Mouse (Mus musculus) MEL (cell line): Measurements from ENCODE around the gene Dnaja1. TPM values are rescaled to one million over a fixed set of nuclear protein-coding genes. Genes with fewer than 3 reads are reported as not detected.

Experiments
- DNase-seq: peaks from one replicate; pipeline ENCODE4 v3.0.0; 2011; ENCODE audit warnings: low read depth, low spot score
- H3K27ac ChIP-seq: 2 replicates; pipeline ENCODE4 v1.5.1; 2012; ENCODE audit warnings: low read depth, mild to moderate bottlenecking, control low read depth, low read length, moderate library complexity; ENCODE audit not compliant: control insufficient read depth
- H3K27me3 ChIP-seq, 2 experiments: fragments of 150-350 bp in 1 of 2; sonication (generic) in 1 of 2; 2 replicates each; pipeline ENCODE4 v1.6.1; 2012; ENCODE audit warnings: low read length in 2 of 2, mild to moderate bottlenecking in 2 of 2, improper control_type of control experiment in 1 of 2, moderate library complexity in 1 of 2; ENCODE audit not compliant: insufficient read depth in 2 of 2, control insufficient read depth in 1 of 2
- H3K36me3 ChIP-seq, 2 experiments: 2 replicates each; pipeline ENCODE4 v1.6.1; 2012 to 2014; ENCODE audit warnings: low read length in 2 of 2, improper control_type of control experiment in 1 of 2, inconsistent platforms in 1 of 2, mild to moderate bottlenecking in 1 of 2; ENCODE audit not compliant: insufficient read depth in 2 of 2, control insufficient read depth in 1 of 2
- H3K4me1 ChIP-seq, 2 experiments: fragments of 150-350 bp in 1 of 2; sonication (generic) in 1 of 2; 2 replicates each; pipeline ENCODE4 v1.6.1; 2012; ENCODE audit warnings: low read length in 2 of 2, improper control_type of control experiment in 1 of 2, mild to moderate bottlenecking in 1 of 2; ENCODE audit not compliant: insufficient read depth in 2 of 2, control insufficient read depth in 1 of 2
- H3K4me3 ChIP-seq, 2 experiments: fragments of 150-350 bp in 1 of 2; sonication (generic) in 1 of 2; 2 replicates each; pipeline ENCODE4 v1.5.1; 2012; ENCODE audit warnings: low read depth in 2 of 2, low read length in 2 of 2, mild to moderate bottlenecking in 2 of 2, moderate library complexity in 2 of 2, control low read depth in 1 of 2, improper control_type of control experiment in 1 of 2; ENCODE audit not compliant: control insufficient read depth in 1 of 2, insufficient read depth in 1 of 2
- H3K79me2 ChIP-seq: 2 replicates; pipeline ENCODE4 v1.6.1; 2012; ENCODE audit warnings: mild to moderate bottlenecking, low read length, moderate library complexity; ENCODE audit not compliant: control insufficient read depth, poor library complexity, insufficient read depth
- H3K9ac ChIP-seq: 2 replicates; pipeline ENCODE4 v1.6.1; 2012; ENCODE audit warnings: low read depth, mild to moderate bottlenecking, control low read depth, low read length, moderate library complexity; ENCODE audit not compliant: control insufficient read depth, poor library complexity, severe bottlenecking
- H3K9me3 ChIP-seq: fragments of 150-350 bp; sonication (generic); replicated peaks from 2 replicates; pipeline ENCODE4 v1.6.1; 2012; ENCODE audit warnings: mild to moderate bottlenecking, low read length, improper control_type of control experiment, moderate library complexity; ENCODE audit not compliant: insufficient read depth
- BHLHE40 ChIP-seq: IDR thresholded peaks from 2 replicates; pipeline ENCODE4 v1.6.1; 2012; ENCODE audit warnings: low read depth, mild to moderate bottlenecking, inconsistent platforms, low read length, improper control_type of control experiment, borderline replicate concordance
- CHD2 ChIP-seq: IDR thresholded peaks from 2 replicates; pipeline ENCODE4 v1.6.1; 2011; ENCODE audit warnings: low read length, improper control_type of control experiment
- CTCF ChIP-seq, 3 experiments: IDR thresholded peaks in 2 of 3; conservative IDR thresholded peaks in 1 of 3; 2 replicates each; pipeline ENCODE4 v1.5.1; 2011 to 2012; ENCODE audit warnings: low read length in 3 of 3, low read depth in 2 of 3, mild to moderate bottlenecking in 2 of 3, improper control_type of control experiment in 1 of 3, inconsistent platforms in 1 of 3, mixed read lengths in 1 of 3, moderate library complexity in 1 of 3; ENCODE audit not compliant: control insufficient read depth in 1 of 3, insufficient read depth in 1 of 3, poor library complexity in 1 of 3, severe bottlenecking in 1 of 3
- E2F4 ChIP-seq: IDR thresholded peaks from 2 replicates; pipeline ENCODE4 v1.6.1; 2011; ENCODE audit warnings: low read depth, low read length, improper control_type of control experiment, borderline replicate concordance
- ELF1 ChIP-seq: IDR thresholded peaks from 2 replicates; pipeline ENCODE4 v1.6.1; 2014; ENCODE audit warnings: low read depth, mild to moderate bottlenecking, inconsistent platforms, low read length, improper control_type of control experiment, moderate library complexity
- EP300 ChIP-seq, 2 experiments: IDR thresholded peaks; 2 replicates each; pipeline ENCODE4 v1.6.1; 2011; ENCODE audit warnings: improper control_type of control experiment in 2 of 2, low read length in 2 of 2, low read depth in 1 of 2, mild to moderate bottlenecking in 1 of 2
- GABPA ChIP-seq: IDR thresholded peaks from 2 replicates; pipeline ENCODE4 v1.6.1; 2012; ENCODE audit warnings: low read depth, mild to moderate bottlenecking, inconsistent platforms, low read length, improper control_type of control experiment, moderate library complexity
- HCFC1 ChIP-seq: IDR thresholded peaks from 2 replicates; pipeline ENCODE4 v1.6.1; 2012; ENCODE audit warnings: low read depth, mild to moderate bottlenecking, inconsistent platforms, low read length, improper control_type of control experiment, moderate library complexity
- JUND ChIP-seq: IDR thresholded peaks from 2 replicates; pipeline ENCODE4 v1.6.1; 2011; ENCODE audit warnings: low read depth, mild to moderate bottlenecking, improper control_type of control experiment, low read length
- KAT2A ChIP-seq: conservative IDR thresholded peaks from 2 replicates; pipeline ENCODE4 v1.6.1; 2012; ENCODE audit warnings: low read depth, low read length, improper control_type of control experiment, inconsistent platforms
- MAFK ChIP-seq: IDR thresholded peaks from 2 replicates; pipeline ENCODE4 v1.6.1; 2011; ENCODE audit warnings: low read depth, mild to moderate bottlenecking, low read length, improper control_type of control experiment, borderline replicate concordance
- MEF2A ChIP-seq: IDR thresholded peaks from 2 replicates; pipeline ENCODE4 v1.6.1; 2014; ENCODE audit warnings: low read depth, mild to moderate bottlenecking, inconsistent platforms, low read length, improper control_type of control experiment; ENCODE audit not compliant: poor library complexity, insufficient replicate concordance, severe bottlenecking; ENCODE audit errors: extremely low read depth
- MYB ChIP-seq: IDR thresholded peaks from 2 replicates; pipeline ENCODE4 v1.6.1; 2011; ENCODE audit warnings: mild to moderate bottlenecking, low read depth, low read length, improper control_type of control experiment
- NELFE ChIP-seq: IDR thresholded peaks from 2 replicates; pipeline ENCODE4 v1.6.1; 2011; ENCODE audit warnings: low read depth, low read length, improper control_type of control experiment
- NRF1 ChIP-seq: IDR thresholded peaks from 2 replicates; pipeline ENCODE4 v1.6.1; 2014; ENCODE audit warnings: low read depth, mild to moderate bottlenecking, inconsistent platforms, low read length, improper control_type of control experiment, moderate library complexity; ENCODE audit not compliant: poor library complexity, insufficient read depth, severe bottlenecking
- POLR2A ChIP-seq, 2 experiments: IDR thresholded peaks; 2 replicates each; pipeline ENCODE4 v1.6.1; 2011 to 2012; ENCODE audit warnings: low read length in 2 of 2, mild to moderate bottlenecking in 2 of 2, control low read depth in 1 of 2, improper control_type of control experiment in 1 of 2, low read depth in 1 of 2, moderate library complexity in 1 of 2; ENCODE audit not compliant: control insufficient read depth in 1 of 2, insufficient read depth in 1 of 2, poor library complexity in 1 of 2
- POLR2AphosphoS5 ChIP-seq: IDR thresholded peaks from 2 replicates; pipeline ENCODE4 v1.6.1; 2012; ENCODE audit warnings: low read depth, borderline replicate concordance, mild to moderate bottlenecking, inconsistent platforms, low read length, moderate library complexity, mixed read lengths
- RAD21 ChIP-seq: IDR thresholded peaks from 2 replicates; pipeline ENCODE4 v1.6.1; 2011; ENCODE audit warnings: mild to moderate bottlenecking, low read depth, low read length, improper control_type of control experiment
- RCOR1 ChIP-seq: IDR thresholded peaks from 2 replicates; pipeline ENCODE4 v1.6.1; 2012; ENCODE audit warnings: low read depth, mild to moderate bottlenecking, inconsistent platforms, low read length, improper control_type of control experiment
- SIN3A ChIP-seq: IDR thresholded peaks from 2 replicates; pipeline ENCODE4 v1.6.1; 2012; ENCODE audit warnings: low read length, improper control_type of control experiment, inconsistent platforms
- SMC3 ChIP-seq: IDR thresholded peaks from 2 replicates; pipeline ENCODE4 v1.6.1; 2011; ENCODE audit warnings: low read depth, low read length, improper control_type of control experiment
- TAL1 ChIP-seq: IDR thresholded peaks from 2 replicates; pipeline ENCODE4 v1.6.1; 2012; ENCODE audit warnings: mild to moderate bottlenecking, inconsistent platforms, low read length, moderate library complexity, mixed read lengths
- TBP ChIP-seq: IDR thresholded peaks from 2 replicates; pipeline ENCODE4 v1.8.0; 2011; ENCODE audit warnings: low read depth, low read length, improper control_type of control experiment
- TCF12 ChIP-seq: IDR thresholded peaks from 2 replicates; pipeline ENCODE4 v1.6.1; 2014; ENCODE audit warnings: low read depth, mild to moderate bottlenecking, inconsistent platforms, low read length, improper control_type of control experiment, moderate library complexity
- ZC3H11A ChIP-seq: IDR thresholded peaks from 2 replicates; pipeline ENCODE4 v1.6.1; 2012; ENCODE audit warnings: low read depth, mild to moderate bottlenecking, inconsistent platforms, low read length, improper control_type of control experiment
- ZKSCAN1 ChIP-seq: IDR thresholded peaks from 2 replicates; pipeline ENCODE4 v1.6.1; 2012; ENCODE audit warnings: low read depth, mild to moderate bottlenecking, inconsistent platforms, low read length, improper control_type of control experiment, moderate library complexity
- ZNF384 ChIP-seq: IDR thresholded peaks from 2 replicates; pipeline ENCODE4 v1.6.1; 2012; ENCODE audit warnings: low read depth, mild to moderate bottlenecking, inconsistent platforms, low read length, improper control_type of control experiment
- polyA plus RNA-seq, 2 experiments: library from polyadenylated mRNA; stranded (reverse) in 1 of 2; unstranded in 1 of 2; fragments of >175 nt in 1 of 2; fragments of >200 nt in 1 of 2; gene quantifications; 2 replicates each; pipeline versions ENCODE4 v1.2.1 to v1.2.4; 2012; ENCODE audit warnings: low replicate concordance in 2 of 2, low read depth in 1 of 2; ENCODE audit not compliant: insufficient read length in 2 of 2, insufficient read depth in 1 of 2, missing spikeins in 1 of 2
- total RNA-seq: library from RNA; depleted of rRNA; stranded (reverse); fragments of 300-350 nt; gene quantifications from 2 replicates; pipeline ENCODE4 v1.2.3, GENCODE M21; 2012

Dnaja1 gene
- total and polyA plus RNA-seq, 3 experiments: 108 to 482 (median 355) TPM

DNA sequence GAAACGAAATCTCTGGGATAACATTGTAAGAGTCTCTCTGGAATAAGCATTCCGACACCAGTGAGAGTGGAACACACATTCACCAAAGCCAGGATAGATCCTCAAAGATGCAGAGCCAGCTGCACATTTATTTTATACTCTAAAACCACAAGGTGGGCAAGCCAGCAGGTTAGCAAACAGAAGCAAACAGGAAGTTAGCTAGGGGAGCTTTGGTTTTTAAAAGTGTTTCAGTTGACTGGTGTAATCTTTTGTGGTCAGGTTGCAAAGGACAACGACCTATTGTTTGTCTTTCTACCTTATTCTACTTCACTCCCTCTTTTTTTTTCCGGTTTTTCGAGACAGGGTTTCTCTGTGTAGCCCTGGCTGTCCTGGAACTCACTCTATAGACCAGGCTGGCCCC, 37.9 kb downstream of the Dnaja1 start (continued):
- TF ChIP-seq HCFC1: peak; percentile 39; the same call in 1 of the 2 replicates
- no peak; the same call in 1 of the 2 replicates for TF ChIP-seq ZNF384
- no peak for TF ChIP-seq POLR2AphosphoS5
- TF ChIP-seq KAT2A: no peak
- TF ChIP-seq MEF2A: no peak

GRCm38 (mm10) chr4:40774279-40775259, 52.6 kb downstream of the Dnaja1 start:
- no peak overlapping the region for H3K27ac ChIP-seq
- TF ChIP-seq KAT2A: no peak
- no peak for TF ChIP-seq ELF1
- no peak for TF ChIP-seq EP300 (IDR thresholded peaks at IDR 0.05; ENCODE audit: low read depth in 1 of 2, low read length in 2 of 2)
- no peak for TF ChIP-seq ZKSCAN1
- no peak for TF ChIP-seq GABPA
- TF ChIP-seq MYB: no peak
- no peak for TF ChIP-seq HCFC1
- TF ChIP-seq NELFE: no peak
- peak; percentile 76 for TF ChIP-seq ZNF384
- no peak for TF ChIP-seq CHD2
- peak; percentile 100 for TF ChIP-seq SMC3
- no peak for TF ChIP-seq POLR2A (IDR thresholded peaks at IDR 0.05; ENCODE audit: control insufficient read depth in 1 of 2, insufficient read depth in 1 of 2, low read depth in 1 of 2, low read length in 2 of 2, poor library complexity in 1 of 2)
- peak; percentile 82 for TF ChIP-seq RAD21
- peak; percentile 92 for TF ChIP-seq ZC3H11A
- no peak for TF ChIP-seq JUND
- 0 out of 2 replicates have a peak, but pooled peaks have one; percentile 51 for TF ChIP-seq SIN3A
- peak; percentile 85 to 97 (median 97) for TF ChIP-seq CTCF (IDR thresholded peaks at IDR 0.05 in 2 of 3, conservative IDR thresholded peaks at IDR 0.05 in 1 of 3; ENCODE audit: control insufficient read depth in 1 of 3, insufficient read depth in 1 of 3, low read depth in 2 of 3, low read length in 3 of 3, poor library complexity in 1 of 3, severe bottlenecking in 1 of 3)
- no peak for TF ChIP-seq MAFK
- TF ChIP-seq TAL1: no peak
- TF ChIP-seq MEF2A: no peak
- TF ChIP-seq TCF12: no peak
- TF ChIP-seq RCOR1: no peak
- no peak for TF ChIP-seq E2F4
- TF ChIP-seq BHLHE40: no peak
- TF ChIP-seq TBP: no peak
- no peak for TF ChIP-seq NRF1

More at GRCm38 (mm10) chr4:40774279-40775259, 52.6 kb downstream of the Dnaja1 start:
- Histone ChIP-seq H3K4me1 (peaks cover 4 to 34% of the 10 kb centered on the region in 2 experiments), H3K27me3 (no peaks in the 10 kb centered on the region), H3K9ac (peak overlapping the region; percentile 49), H3K9me3 (no peaks in the 10 kb centered on the region), H3K4me3 (peak overlapping the region in 1 of 2 experiments; percentile 32; a peak in 2 of 4 replicates), H3K79me2 (no peaks in the 10 kb centered on the region), H3K36me3 (peaks cover 0 to 17% of the 10 kb centered on the region in 2 experiments; a peak in 2 of 4 replicates)
- DNase-seq: peak; percentile 88
